Mouse (Mus musculus): ENCODE results near the gene Ptprm.

The Ptprm gene

DNA sequence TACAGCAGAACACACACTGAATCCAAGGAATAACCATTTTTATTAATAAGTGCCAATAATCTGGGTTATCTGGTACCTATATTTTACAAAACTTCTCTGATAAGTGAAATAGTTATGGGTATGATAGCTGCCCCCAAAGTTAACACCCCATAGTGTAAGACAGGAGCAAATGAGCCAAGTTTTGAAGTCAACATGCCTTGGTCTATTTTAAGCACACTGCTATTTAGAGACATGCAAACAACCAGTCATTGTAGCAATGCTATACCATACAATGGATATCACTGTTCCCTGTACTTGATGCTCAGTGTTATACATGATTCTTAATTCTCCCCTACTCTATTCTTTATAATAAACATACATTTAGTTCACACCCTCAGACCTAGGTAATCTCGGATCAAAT is 366.2 kb downstream of the Ptprm start:
- DNase-seq (ENCODE audit: low spot score in 2 of 2): no peak

- DNase-seq (ENCODE audit: low spot score in 2 of 2): no peak
Observed at GRCm38 (mm10) chr17:66981649-66982048, 372.6 kb downstream of the Ptprm start.

DNA sequence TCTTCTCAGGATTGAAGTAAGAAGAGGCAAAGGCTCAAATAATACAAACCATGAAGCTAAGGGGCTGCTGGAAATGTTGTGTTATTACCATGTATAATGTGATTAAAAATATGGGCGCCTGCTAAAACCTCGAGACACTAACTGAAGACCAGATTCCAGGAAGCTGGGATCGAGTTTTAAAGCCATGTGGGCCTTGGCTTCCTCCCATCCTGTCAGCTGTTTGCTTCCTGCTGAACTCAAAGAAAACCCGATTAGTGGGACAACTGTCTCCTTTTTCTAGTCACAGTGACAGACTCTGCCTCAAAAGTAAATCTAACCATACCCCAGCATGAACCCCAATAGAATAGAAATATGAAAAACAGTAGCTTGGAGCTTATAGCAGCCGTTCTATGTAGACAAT is 374.3 kb downstream of the Ptprm start:
- DNase-seq (ENCODE audit: low spot score in 2 of 2): no peak

DNA sequence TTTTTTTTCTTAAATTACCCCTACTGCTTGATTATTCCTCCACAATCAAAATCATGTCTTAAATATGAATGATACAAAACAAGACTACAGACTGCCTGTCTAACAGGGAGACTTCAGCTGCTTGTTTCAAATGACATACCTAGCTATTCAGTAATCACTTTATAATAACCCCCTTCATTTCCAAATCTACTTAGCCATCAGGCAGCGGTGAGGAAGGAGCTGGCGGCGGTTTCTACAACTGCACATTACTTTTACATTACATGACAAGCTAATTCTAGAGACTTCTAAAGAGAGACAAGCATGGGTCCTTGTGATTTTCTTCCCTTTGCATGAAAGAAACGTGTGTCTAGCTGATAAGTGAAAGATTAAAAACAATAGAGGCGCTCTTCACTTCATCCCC is 377.8 kb downstream of the Ptprm start:
- DNase-seq (ENCODE audit: low spot score in 2 of 2): no peak

DNA sequence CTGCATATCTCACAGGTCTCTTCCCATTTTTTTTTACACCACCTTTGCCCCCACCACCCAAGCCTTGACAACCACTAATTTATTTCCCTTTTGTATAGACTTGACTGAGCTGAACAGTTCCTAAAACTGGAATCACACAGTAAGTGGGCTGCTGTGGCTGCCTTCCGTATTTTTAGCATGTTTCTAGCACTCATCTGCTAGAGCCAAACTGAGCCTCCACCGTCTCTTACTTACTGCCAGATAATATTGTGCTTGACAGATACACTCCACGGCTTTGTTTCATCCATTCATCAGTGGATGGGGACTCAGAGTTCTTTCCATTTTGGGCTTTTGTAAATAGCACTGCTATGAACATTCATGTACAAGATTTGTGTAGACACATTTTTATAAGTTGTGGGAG is 381.3 kb downstream of the Ptprm start:
- DNase-seq (ENCODE audit: low spot score in 2 of 2): peak; percentile 54

DNA sequence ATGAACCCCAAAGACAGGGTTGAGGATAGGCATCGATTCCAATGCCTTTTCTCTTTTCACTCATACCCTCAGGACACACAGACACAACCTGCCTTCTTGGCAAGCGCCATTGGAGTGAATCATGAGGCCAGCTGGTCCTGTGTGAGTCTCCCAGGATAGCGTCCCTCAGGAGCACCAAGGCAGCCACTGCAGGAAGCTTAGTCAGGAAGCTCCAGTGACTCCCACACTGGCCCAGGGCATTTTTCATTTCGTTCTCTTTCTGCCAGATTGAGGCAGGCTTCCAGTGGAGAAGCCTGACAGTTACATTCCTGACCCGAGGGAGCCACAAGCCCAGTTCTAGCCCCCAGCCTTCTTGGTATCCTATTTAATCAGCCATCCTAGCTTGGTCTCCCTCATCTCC is 393.3 kb downstream of the Ptprm start:
- DNase-seq (ENCODE audit: low spot score in 2 of 2): peak in 1 of 2 experiments; percentile 22

DNA sequence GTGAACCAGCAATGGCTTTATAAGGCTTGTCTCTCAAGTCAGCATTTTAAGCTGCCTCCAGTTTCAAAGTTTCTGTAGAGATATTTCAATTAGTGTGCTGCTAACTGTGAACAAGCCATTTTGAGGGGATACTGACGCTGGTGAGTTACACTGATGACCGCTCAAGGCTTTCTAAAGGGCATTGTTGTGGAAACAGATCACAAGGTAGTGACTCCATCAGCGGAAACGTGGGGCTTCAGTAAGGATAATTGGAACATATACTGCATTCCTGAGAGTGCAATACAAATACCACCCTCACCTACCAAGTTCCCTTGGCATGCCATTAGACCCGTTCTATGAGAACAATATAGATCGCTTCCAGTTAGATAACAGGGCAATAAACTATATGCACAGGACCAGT is 393.7 kb downstream of the Ptprm start:
- no peak for DNase-seq (ENCODE audit: low spot score in 2 of 2)

DNA sequence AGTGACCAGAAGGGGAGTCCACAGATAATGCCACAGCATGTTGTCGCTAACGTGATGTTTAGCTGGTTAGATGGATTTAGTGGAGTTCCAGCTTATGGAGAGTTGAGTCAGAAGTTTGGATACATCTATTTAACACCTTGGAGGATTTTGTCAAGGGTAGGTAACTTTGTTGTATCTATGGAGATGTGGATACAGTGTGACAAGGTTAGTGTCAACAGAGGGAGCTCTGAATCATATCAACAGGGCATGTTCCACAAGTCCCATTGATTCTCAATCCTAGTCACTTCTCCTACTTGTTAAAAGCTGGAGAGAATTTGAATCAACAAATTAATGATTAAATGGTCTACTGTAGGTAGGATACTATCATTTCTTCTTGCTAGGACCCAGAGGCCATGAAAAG is 394.4 kb downstream of the Ptprm start:
- DNase-seq (ENCODE audit: low spot score in 2 of 2): no peak

GRCm38 (mm10) chr17:66958766-66959165 is 395.5 kb downstream of the Ptprm start:
- no peak for DNase-seq (ENCODE audit: low spot score in 2 of 2)

DNA sequence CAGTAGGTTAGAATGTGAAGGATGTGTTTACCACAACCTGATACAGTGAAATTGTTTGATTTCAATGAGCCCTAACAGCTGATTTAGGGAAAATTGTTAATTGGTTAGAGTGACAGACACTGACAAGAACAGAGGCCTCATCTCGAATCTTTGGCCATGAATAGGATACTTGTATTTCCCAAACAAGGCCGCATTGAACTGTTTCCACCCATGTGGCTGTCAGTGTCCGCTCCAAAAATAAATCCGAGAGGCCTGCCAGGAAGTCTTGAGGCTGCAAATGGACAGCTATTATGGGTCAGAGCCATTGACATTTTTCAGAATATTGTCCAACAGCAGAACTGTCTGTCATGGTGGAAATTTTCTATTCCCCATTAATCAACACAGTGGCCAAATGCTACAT is 409.8 kb downstream of the Ptprm start:
- peak in 1 of 2 experiments; percentile 62 for DNase-seq (ENCODE audit: low spot score in 2 of 2)

GRCm38 (mm10) chr17:66943539-66943938 is 410.7 kb downstream of the Ptprm start:
- peak; percentile 20 to 39 for DNase-seq (ENCODE audit: low spot score in 2 of 2)

DNA sequence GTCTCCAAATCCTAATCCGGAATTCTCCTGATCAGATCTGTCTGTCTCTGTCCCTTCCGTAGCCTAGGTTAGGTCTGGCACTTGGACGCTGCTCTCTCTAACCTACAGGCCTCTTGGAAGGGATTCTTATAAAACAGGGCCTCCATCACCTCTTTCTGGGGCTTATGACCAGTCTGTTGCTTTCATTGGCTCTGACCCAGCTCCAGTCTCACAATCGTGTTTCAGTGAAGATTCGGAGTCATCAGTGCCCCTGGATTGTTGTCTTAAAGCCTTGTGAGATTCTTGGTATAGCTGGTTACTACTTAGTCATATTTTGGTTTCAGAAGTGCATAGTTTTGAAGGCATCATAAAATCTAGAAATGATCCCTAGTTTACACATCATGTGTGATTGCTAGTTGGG is 428.6 kb downstream of the Ptprm start:
- no peak for DNase-seq (ENCODE audit: low spot score in 2 of 2)

GRCm38 (mm10) chr17:66914696-66915095 is 439.6 kb downstream of the Ptprm start:
- DNase-seq (ENCODE audit: low spot score in 2 of 2): no peak

- no peak for DNase-seq (ENCODE audit: low spot score in 2 of 2)
Observed at GRCm38 (mm10) chr17:66912533-66912932, 441.7 kb downstream of the Ptprm start.

DNA sequence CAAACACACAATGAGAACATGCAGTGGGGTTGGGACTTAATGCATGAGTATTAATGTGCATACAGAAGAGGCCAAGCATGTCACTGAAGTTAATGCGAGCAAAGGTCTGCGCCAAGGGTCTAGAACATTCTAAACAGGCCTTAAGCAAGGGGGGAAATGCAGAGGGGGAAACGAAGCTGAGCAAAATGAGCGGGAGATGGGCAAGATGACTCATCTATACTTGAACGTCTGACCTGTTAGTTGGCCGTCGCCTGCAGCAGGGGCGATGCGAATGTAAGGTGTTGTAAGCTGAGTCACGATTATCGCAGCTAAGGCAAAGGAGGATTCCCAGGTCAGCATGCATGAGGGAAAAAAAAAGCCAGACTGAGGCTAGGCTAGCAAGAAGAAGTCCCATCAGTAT is 442.1 kb downstream of the Ptprm start:
- DNase-seq (ENCODE audit: low spot score in 2 of 2): no peak

- DNase-seq (ENCODE audit: low spot score in 2 of 2): no peak
Observed at GRCm38 (mm10) chr17:66909901-66910300, 444.4 kb downstream of the Ptprm start.

- no peak for DNase-seq (ENCODE audit: low spot score in 2 of 2)
Observed at GRCm38 (mm10) chr17:66908921-66909320, 445.3 kb downstream of the Ptprm start.

DNA sequence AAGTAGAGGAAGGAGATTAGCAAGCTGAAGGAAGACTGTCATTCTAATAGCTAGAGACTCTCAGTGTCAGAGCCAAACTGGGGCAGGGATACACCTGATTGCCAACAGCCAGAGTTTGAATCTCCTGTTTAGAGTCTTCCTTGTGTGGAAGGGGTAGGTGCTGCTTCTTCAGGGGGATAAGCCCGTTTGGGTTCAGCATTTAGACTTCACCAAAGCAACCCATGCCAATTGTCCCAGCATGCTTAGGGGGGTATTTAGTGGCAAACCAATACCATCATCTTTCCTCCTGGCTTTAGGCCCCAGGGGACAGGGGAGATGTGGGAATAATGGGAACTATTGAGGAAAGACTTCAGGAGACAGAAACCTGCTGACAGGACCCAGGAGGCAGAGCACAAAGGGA is 460.1 kb downstream of the Ptprm start:
- DNase-seq (ENCODE audit: low spot score in 2 of 2): no peak

- no peak for DNase-seq (ENCODE audit: low spot score in 2 of 2)
Observed at GRCm38 (mm10) chr17:66891916-66892315, 462.3 kb downstream of the Ptprm start.

DNA sequence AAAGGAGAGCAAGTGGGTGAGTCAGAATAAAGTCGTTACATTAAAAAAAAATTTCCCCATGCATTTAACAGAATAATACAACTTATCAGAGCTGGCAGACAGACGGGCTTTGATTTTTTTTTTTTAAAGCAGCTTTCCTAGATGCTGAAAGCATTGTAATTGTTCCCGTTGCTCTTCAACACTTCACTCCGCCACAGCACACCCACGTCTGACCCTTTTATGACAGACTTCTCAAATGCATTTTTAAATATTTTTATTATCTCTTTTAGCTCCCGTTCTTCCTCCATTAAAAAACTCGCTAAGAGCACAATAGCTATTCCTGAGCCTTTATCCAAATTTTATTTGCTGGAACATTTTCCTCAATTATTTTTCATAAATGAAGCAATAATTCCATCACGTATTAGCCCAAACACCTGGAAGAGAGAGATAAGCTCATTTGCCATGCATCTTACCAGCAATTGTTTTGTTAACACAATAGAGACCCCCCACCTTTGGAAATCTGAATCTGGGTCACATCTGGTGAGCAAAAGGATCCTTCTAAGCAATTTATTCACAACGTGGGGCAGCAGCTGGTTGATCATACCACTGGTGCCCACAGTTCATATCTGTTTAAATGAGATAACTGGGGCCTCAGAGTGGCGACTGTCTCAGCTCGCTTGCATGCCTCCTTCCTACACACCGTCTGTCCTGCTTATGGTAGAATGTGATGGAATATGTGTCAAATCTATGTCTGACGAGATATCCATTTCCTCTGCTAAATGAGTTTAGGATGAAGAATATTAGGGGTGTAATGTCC is 463.0 kb downstream of the Ptprm start:
- DNase-seq (ENCODE audit: low spot score in 2 of 2): no peak

GRCm38 (mm10) chr17:66882304-66882703 is 472.0 kb downstream of the Ptprm start:
- no peak for DNase-seq (ENCODE audit: low spot score in 2 of 2)

- no peak for DNase-seq (ENCODE audit: low spot score in 2 of 2)
Observed at GRCm38 (mm10) chr17:66880969-66881701, 473.1 kb downstream of the Ptprm start.

DNA sequence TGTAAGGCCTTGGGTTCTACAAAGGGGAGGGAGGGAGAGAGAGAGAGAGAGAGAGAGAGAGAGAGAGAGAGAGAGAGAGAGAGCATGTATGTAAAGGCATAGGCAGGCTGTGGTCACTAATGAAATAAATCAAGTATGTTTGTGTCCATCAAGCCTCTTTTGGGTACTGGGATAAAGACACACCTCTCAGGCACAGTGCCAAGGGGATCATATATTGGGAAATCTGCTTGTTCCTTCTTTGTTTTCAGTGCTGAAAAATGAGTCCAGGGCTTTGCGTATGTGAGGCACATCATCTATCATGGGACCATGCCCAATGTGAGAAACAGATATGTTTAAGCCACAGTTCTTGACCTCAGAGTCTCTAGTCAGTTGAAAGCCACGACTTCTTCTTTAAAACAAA is 475.1 kb downstream of the Ptprm start:
- no peak for DNase-seq (ENCODE audit: low spot score in 2 of 2)

Data from left cerebral cortex, adult 9 months (tissue).